Mouse (Mus musculus) myocyte (in vitro differentiated cells): ENCODE data around the gene Dmgdh. TPM values are rescaled to one million over a fixed set of nuclear protein-coding genes. Genes with fewer than 3 reads are reported as not detected.

Source experiments
- H3K27me3 ChIP-seq: one replicate; pipeline ENCODE4 v1.6.1; 2011; ENCODE audit not compliant: control insufficient read depth, insufficient read depth, insufficient read length
- H3K36me3 ChIP-seq: one replicate; pipeline ENCODE4 v1.6.1; 2011; ENCODE audit not compliant: control insufficient read depth, insufficient read depth
- H3K4me2 ChIP-seq: one replicate; pipeline ENCODE4 v1.6.1; 2011; ENCODE audit warnings: low read depth, control low read depth
- H3K4me3 ChIP-seq: one replicate; pipeline ENCODE4 v1.5.1; 2011; ENCODE audit warnings: mild to moderate bottlenecking, control low read depth, moderate library complexity
- H3K79me2 ChIP-seq: one replicate; pipeline ENCODE4 v1.6.1; 2011; ENCODE audit not compliant: control insufficient read depth, insufficient read depth
- H3ac ChIP-seq: one replicate; pipeline ENCODE4 v1.6.1; 2011; ENCODE audit not compliant: control insufficient read depth, insufficient read length
- CEBPB ChIP-seq: IDR thresholded peaks from 2 replicates; pipeline ENCODE4 v1.6.1; 2011; ENCODE audit warnings: mild to moderate bottlenecking, moderate library complexity; ENCODE audit not compliant: poor library complexity, insufficient read depth, severe bottlenecking
- E2F4 ChIP-seq: IDR thresholded peaks from one replicate; pipeline ENCODE4 v1.6.1; 2011; ENCODE audit warnings: mild to moderate bottlenecking, control low read depth, moderate library complexity; ENCODE audit not compliant: insufficient read depth
- MAX ChIP-seq: IDR thresholded peaks from one replicate; pipeline ENCODE4 v1.6.1; 2011; ENCODE audit warnings: low read depth, mild to moderate bottlenecking, control low read depth
- MYOD1 ChIP-seq, 3 experiments: IDR thresholded peaks; one replicate each; pipeline ENCODE4 v1.6.1; 2011; ENCODE audit warnings: control low read depth in 2 of 3, low read depth in 2 of 3, mild to moderate bottlenecking in 2 of 3, moderate library complexity in 1 of 3; ENCODE audit not compliant: insufficient read length in 2 of 3, control insufficient read depth in 1 of 3
- MYOG ChIP-seq, 3 experiments: IDR thresholded peaks; one replicate each; pipeline ENCODE4 v1.6.1; 2011; ENCODE audit warnings: control low read depth in 2 of 3, low read depth in 2 of 3, mild to moderate bottlenecking in 2 of 3; ENCODE audit not compliant: insufficient read length in 2 of 3, control insufficient read depth in 1 of 3, insufficient read depth in 1 of 3
- POLR2A ChIP-seq: IDR thresholded peaks from one replicate; pipeline ENCODE4 v1.6.1; 2011; ENCODE audit warnings: low read depth, mild to moderate bottlenecking, control low read depth, moderate library complexity; ENCODE audit not compliant: insufficient read length
- POLR2AphosphoS2 ChIP-seq: IDR thresholded peaks from one replicate; pipeline ENCODE4 v1.6.1; 2011; ENCODE audit warnings: low read depth, control low read depth; ENCODE audit not compliant: insufficient read length
- REST ChIP-seq: IDR thresholded peaks from one replicate; pipeline ENCODE4 v1.6.1; 2011; ENCODE audit warnings: mild to moderate bottlenecking, control low read depth, moderate library complexity; ENCODE audit not compliant: insufficient read depth, insufficient read length
- SRF ChIP-seq: IDR thresholded peaks from one replicate; pipeline ENCODE4 v1.6.1; 2011; ENCODE audit warnings: low read depth; ENCODE audit not compliant: control insufficient read depth, insufficient read length
- TCF12 ChIP-seq: IDR thresholded peaks from one replicate; pipeline ENCODE4 v1.6.1; 2011; ENCODE audit warnings: mild to moderate bottlenecking, control low read depth; ENCODE audit not compliant: poor library complexity, insufficient read depth, severe bottlenecking
- TCF3 ChIP-seq: IDR thresholded peaks from one replicate; pipeline ENCODE4 v1.6.1; 2011; ENCODE audit warnings: low read depth, control low read depth; ENCODE audit not compliant: insufficient read length
- USF1 ChIP-seq: IDR thresholded peaks from one replicate; pipeline ENCODE4 v1.6.1; 2011; ENCODE audit warnings: low read depth, mild to moderate bottlenecking, control low read depth, moderate library complexity
- polyA plus RNA-seq: library from polyadenylated mRNA; unstranded; fragments of >200 nt; fragmentation: generic; extraction: Trizol; gene quantifications from one replicate; pipeline ENCODE4 v1.2.1, GENCODE M21; 2012; ENCODE audit warnings: missing spikeins

Dmgdh gene
- polyA plus RNA-seq, 1 experiment: not detected

DNA sequence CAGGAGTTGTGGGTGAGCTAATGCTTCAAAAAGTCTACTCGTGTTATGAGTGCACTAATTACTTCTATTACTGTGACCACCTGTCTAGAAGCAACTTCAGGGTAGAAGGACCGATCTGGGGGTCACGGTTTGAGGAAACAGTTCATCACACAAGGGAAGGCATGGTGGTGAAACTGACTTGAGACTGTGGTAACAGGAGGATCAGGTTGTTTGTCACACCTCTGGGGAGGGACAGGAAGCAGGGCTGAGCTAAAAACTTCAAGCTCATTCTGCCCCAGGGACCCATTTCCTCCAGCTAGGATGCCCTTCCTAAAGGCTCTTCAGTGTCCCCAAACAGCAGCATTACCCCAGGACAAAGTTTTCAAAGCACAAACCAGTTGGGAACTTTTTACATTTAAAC, 88.6 kb downstream of the Dmgdh start:
- no peaks in the 10 kb centered on the region for H3K27me3 ChIP-seq
- H3ac ChIP-seq: no peak overlapping the region
- TF ChIP-seq POLR2A (no peak), POLR2AphosphoS2 (no peak), SRF (no peak), USF1 (no peak), CEBPB (no peak), MYOG (IDR thresholded peaks at IDR 0.05; ENCODE audit: control insufficient read depth in 1 of 3, insufficient read depth in 1 of 3, insufficient read length in 2 of 3, low read depth in 2 of 3) (no peak), MYOD1 (IDR thresholded peaks at IDR 0.05; ENCODE audit: control insufficient read depth in 1 of 3, insufficient read length in 2 of 3, low read depth in 2 of 3) (no peak), TCF3 (no peak), TCF12 (no peak)
- H3K4me2 ChIP-seq: no peak overlapping the region
- H3K36me3 ChIP-seq: no peaks in the 10 kb centered on the region
- no peaks in the 10 kb centered on the region for H3K79me2 ChIP-seq
- H3K4me3 ChIP-seq: no peak overlapping the region

DNA sequence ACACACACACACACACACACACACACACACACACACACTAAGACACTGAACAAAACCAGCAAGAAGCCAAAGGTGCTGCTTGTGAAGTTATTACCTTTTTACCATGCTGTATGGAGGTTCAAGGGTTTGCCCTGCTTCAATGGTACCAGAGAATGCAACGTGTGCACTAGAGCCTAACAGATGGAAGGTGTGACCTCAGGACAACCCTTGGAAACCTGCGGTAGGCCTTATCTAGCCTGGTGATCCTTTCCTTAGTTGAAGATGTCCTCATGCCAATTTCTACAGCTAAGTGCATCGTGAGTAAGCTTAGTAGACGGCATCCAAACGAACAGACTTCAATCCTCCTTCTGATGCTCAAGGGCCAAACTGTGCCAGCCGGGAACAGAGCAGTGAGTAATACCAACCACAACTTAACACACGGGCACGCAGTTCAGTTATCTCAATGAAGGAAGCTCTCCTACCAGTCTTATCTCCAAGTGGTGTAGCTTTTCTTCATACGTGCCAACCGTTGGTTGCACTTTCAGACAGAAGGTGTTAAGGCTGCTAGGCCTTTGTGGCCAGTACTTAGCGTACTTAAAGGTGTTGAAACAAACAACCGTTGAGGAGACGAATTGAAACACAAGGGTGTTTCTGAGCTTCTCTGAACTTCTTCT, 90.2 kb downstream of the Dmgdh start:
- Histone ChIP-seq H3K36me3 (no peaks in the 10 kb centered on the region), H3K27me3 (no peaks in the 10 kb centered on the region), H3K79me2 (no peaks in the 10 kb centered on the region), H3K4me3 (no peak overlapping the region), H3K4me2 (no peak overlapping the region), H3ac (no peak overlapping the region)
- TF ChIP-seq E2F4 (no peak), SRF (no peak)

DNA sequence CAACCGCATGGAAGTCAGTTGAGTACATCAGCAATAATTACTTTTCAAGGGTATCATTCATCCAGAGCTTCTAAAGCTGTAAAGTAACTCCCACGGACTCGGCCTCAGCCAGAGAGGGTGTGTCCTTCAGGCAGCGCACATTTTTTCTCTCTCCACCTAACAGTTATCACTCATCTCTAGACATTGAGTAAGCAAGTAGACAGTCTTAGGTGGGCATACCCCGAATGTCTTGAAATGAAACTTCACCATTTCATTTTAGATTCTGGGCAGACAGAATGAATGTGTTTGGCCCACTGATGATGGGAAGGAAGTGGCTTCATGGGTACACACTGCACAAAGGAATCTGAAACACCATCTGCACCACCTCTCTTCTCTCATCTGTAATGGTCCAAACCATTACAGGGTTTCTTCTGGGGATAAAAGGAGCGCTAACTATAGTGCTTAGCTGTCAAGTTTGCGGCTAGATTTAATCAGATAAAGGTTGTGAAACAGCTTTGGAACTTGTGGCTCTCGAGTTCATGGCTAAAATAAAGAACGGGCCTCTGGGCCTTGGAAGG, 96.9 kb downstream of the Dmgdh start:
- no peaks in the 10 kb centered on the region for H3K36me3 ChIP-seq
- H3ac ChIP-seq: peak overlapping the region; percentile 77
- no peak for TF ChIP-seq MAX
- TF ChIP-seq CEBPB: 0 out of 2 replicates have a peak, but pooled peaks have one; percentile 41
- TF ChIP-seq MYOD1 (IDR thresholded peaks at IDR 0.05; ENCODE audit: control insufficient read depth in 1 of 3, insufficient read length in 2 of 3, low read depth in 2 of 3): no peak
- no peak for TF ChIP-seq USF1
- TF ChIP-seq SRF: no peak
- no peak for TF ChIP-seq REST
- TF ChIP-seq MYOG (IDR thresholded peaks at IDR 0.05; ENCODE audit: control insufficient read depth in 1 of 3, insufficient read depth in 1 of 3, insufficient read length in 2 of 3, low read depth in 2 of 3): no peak
- TF ChIP-seq TCF3: no peak
- peak overlapping the region; percentile 93 for H3K4me2 ChIP-seq
- H3K27me3 ChIP-seq: no peaks in the 10 kb centered on the region
- H3K4me3 ChIP-seq: peak overlapping the region; percentile 40
- H3K79me2 ChIP-seq: no peaks in the 10 kb centered on the region

DNA sequence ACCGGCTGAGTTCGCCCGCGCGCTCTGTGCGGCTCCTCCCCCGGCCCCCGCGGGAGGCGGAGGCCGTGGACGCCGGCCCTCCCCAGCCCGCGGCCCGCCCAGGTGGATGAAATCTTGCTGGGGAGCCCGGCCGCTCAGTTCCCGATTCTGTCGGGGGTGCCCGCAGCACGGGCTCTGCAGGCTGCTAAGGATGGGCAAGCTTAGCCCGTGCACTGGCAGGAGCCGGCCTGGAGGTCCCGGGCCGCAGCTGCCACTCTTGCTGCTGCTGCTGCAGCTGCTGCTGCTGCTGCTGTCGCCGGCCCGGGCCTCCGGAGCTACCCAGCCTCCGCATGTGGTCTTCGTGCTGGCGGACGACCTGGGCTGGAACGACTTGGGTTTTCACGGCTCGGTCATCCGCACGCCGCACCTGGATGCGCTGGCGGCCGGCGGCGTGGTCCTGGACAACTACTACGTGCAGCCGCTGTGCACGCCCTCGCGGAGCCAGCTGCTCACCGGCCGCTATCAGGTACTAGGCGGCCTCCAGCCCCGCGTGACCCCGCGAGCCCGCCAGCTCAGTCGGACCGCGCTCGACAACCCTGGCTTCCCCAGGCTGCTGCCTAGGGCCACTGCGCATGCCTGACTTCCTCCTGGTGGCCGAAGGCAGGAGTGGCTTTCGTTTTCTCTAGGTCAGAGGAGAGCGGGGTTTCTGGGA, 97.5 kb downstream of the Dmgdh start, which contains the start of gene Arsb:
Gene Arsb (plus strand): TSS at position 43 of the 691 bp plus-strand sequence.
- H3K36me3 ChIP-seq: no peaks in the 10 kb centered on the region
- peak within 1 kb of the TSS; percentile 93 for H3K4me2 ChIP-seq
- peak within 1 kb of the TSS; percentile 77 for H3ac ChIP-seq
- no peaks in the 10 kb centered on the region for H3K27me3 ChIP-seq
- H3K79me2 ChIP-seq: no peaks in the 10 kb centered on the region
- peak; percentile 54 for TF ChIP-seq POLR2AphosphoS2
- no peak for TF ChIP-seq REST
- TF ChIP-seq MYOD1 (IDR thresholded peaks at IDR 0.05; ENCODE audit: control insufficient read depth in 1 of 3, insufficient read length in 2 of 3, low read depth in 2 of 3): peak in 2 of 3 experiments; percentile 58 to 63
- TF ChIP-seq MYOG (IDR thresholded peaks at IDR 0.05; ENCODE audit: control insufficient read depth in 1 of 3, insufficient read depth in 1 of 3, insufficient read length in 2 of 3, low read depth in 2 of 3): peak in 2 of 3 experiments; percentile 58 to 62
- peak; percentile 73 for TF ChIP-seq POLR2A
- TF ChIP-seq USF1: no peak
- TF ChIP-seq CEBPB: no peak
- TF ChIP-seq TCF12: no peak
- TF ChIP-seq SRF: no peak
- peak within 1 kb of the TSS; percentile 40 for H3K4me3 ChIP-seq

DNA sequence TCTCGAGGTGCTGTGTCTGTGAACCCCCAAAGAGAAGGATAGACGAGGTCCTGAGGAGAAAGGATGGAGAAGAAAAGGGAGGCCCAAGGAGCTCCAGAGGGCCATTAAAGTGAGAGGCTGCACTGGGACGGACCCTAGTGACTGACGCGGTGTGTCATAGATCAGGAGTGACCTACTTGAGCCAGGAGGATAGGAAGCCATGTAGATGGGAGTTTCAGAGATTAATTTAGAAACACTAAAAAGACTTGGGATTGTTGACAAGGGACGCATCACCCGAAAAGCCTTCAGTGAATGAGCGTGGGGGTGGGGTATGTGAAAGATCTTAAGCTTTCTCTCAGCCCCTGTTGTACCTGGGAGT, 98.0 kb downstream of the Dmgdh start:
- no peak for TF ChIP-seq SRF
- no peak for TF ChIP-seq USF1
- TF ChIP-seq CEBPB: no peak
- no peak for TF ChIP-seq TCF3
- no peak for TF ChIP-seq MYOD1 (IDR thresholded peaks at IDR 0.05; ENCODE audit: control insufficient read depth in 1 of 3, insufficient read length in 2 of 3, low read depth in 2 of 3)
- no peak for TF ChIP-seq POLR2A
- no peak for TF ChIP-seq POLR2AphosphoS2
- no peak for TF ChIP-seq E2F4
- no peak for TF ChIP-seq REST
- TF ChIP-seq TCF12: no peak
- TF ChIP-seq MAX: no peak
- TF ChIP-seq MYOG (IDR thresholded peaks at IDR 0.05; ENCODE audit: control insufficient read depth in 1 of 3, insufficient read depth in 1 of 3, insufficient read length in 2 of 3, low read depth in 2 of 3): no peak
- H3K4me2 ChIP-seq: peak overlapping the region; percentile 93
- H3K27me3 ChIP-seq: no peaks in the 10 kb centered on the region
- peak overlapping the region; percentile 77 for H3ac ChIP-seq
- no peaks in the 10 kb centered on the region for H3K36me3 ChIP-seq
- no peaks in the 10 kb centered on the region for H3K79me2 ChIP-seq
- peak overlapping the region; percentile 40 for H3K4me3 ChIP-seq
